Mouse (Mus musculus) thymus, postnatal 14 days (tissue): ENCODE data around the gene Krt7.

Experiments used
- DNase-seq: peaks from one replicate; pipeline ENCODE4 v3.0.0; 2021

Gene Krt7

GRCm38 (mm10) chr15:101410775-101411174 is at the start of gene Krt7:
Gene Krt7 (plus strand): TSS chr15:101411043.
- no peak for DNase-seq

DNA sequence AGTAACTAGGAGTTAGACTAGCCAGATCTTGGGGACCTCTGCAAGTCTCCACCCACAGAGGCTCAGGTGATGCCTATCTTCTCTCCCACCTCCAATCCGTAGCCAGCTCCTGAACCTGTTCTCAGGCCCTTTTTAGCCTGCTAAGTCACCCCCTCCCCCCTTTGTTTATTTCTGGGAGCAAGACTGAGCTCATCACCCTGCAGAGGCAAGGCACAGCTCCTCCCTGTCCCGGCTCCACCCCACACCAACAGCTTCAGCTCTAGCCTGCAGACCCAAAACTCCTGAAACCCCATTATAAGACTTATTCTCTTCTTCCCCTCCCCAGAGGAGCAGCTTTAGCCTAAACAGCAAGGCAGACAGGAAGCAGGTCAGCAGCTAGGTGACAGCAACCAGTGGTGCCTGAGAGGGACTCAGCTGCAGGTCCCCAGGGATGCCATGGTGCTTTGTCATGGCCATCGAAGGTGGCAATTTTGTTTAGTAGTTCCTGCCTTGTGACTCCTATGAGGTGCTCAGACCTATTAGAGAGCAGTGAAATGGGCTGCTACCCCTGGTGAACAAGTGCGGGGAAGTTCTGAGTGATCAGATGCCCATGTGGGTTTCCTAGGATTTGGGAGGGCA is 48.3 kb upstream of the Krt7 start:
- DNase-seq: no peak

DNA sequence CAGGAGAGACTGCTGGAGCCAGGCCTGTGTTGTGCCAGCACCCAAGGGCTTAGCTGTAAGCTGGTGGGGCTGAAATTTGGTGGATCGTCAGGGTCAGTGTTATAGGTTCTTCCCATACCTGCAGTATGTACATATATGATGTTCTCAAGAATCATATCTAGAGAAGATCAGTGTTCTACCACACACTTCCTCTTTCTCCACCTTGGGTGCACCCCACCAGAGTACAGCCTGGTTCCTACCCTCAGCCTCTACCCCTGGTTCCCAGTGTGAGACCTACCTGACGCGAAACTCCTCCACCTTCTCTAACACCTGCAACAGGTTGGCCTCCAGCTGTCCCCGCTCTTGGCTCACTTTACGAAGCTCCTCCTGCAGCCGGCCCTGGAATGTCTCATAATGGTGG is 46.9 kb upstream of the Krt7 start:
- DNase-seq: no peak

- DNase-seq: no peak
These were observed 46.4 kb upstream of the Krt7 start for GRCm38 (mm10) chr15:101364425-101364824.

DNA sequence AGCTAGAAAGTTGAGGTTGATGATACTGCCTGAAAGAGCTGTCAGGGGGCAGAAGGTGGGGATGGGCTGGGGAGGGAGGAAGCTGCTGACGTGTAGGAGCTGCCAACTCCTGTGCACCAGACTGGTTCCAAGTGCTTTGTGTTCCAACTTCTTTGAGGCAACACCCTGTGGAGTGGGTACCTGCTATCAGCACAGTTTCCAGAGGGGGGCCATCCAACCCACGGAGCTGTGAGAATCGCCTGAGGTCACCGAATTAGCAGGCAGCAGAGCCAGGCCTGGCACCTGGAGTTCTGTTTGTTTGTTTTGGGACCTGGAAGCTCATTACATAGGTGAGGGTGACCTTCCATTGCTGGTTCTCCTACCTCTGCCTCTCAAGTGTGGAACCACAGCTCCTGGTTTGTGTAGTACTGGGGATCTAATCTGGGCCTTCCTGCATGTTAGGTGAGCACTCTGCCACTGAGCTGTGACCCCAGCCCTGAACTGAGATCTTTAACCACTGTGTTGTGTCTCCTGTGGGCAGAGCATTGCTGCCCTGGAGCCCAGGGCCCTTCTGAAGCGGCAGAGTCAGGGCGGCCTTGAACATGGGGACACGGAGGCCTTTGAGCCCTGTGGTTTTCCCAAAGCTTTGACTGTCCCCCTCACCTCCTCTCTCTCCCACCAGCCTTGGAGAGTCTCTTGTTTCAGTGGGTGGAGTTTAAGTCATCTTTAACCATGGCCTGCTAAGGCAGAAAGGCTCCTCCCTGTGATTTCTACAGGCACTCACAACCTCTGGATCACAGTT is 45.8 kb upstream of the Krt7 start:
- DNase-seq: no peak

DNA sequence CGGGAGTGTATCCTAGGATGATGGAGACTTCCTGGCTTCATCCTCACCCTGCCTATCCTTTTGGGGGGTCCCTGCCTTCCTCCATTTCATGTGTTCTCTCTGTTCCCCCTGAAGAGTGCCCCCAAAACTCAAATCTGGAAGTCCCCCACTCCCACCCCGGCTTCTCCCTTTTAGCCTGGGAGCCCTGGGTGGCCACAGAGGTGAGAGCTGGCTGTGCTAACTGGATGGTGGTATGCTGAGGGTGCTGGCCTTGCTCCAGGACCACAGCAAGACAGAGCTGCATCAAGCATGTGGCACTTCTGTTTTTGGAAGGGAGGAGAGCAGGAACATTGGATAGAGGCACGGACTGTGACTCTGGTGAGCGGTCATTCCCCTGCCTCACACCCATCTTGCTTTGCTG is 45.1 kb upstream of the Krt7 start:
- DNase-seq: no peak

- no peak for DNase-seq
These were observed 44.4 kb upstream of the Krt7 start for GRCm38 (mm10) chr15:101366482-101366881.

GRCm38 (mm10) chr15:101366926-101367325 is 43.9 kb upstream of the Krt7 start:
- no peak for DNase-seq

- DNase-seq: no peak
These were observed 43.3 kb upstream of the Krt7 start for GRCm38 (mm10) chr15:101367497-101367896.

GRCm38 (mm10) chr15:101368015-101368414 is 42.8 kb upstream of the Krt7 start:
- no peak for DNase-seq

DNA sequence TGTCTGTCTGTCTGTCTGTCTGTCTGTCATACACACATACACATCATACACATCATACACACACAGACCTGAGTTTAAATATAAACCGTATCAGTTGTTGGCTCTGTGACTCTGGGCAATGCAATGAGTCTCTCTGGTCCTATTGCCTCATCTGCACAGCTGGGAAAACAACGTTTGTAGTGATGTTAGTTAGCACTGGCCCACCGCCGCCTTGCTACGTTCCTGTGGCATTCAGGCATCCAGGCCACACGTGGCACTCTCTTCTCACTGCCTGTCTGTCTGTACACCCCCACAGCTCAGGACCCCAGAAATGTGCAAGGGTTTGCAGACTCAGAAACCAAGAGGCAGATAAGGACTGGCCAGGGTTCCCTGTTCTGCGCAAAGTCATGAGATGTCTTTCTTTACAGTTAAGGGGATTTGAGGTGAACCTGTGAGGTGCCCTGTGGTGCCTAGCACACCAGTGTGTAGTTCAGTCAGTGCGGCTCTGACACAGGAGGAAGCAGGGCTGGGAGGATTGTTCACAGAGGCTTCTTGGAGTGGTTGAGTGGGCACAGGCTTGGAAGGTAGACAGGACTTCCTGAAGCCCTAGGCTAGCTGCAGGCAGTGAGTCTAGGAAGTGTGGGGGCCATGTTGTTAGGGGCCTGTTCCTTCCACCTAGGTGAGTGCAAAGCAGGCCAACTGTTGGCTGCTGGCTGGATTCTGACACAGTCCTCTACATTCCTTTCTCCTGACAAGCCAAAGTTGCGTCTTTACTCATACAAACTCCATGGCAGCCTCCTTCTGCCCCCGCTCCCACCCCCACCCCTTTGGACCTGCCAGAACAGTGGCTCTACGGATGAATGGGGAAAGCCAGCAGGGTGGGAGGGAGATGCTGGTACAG is 42.1 kb upstream of the Krt7 start:
- no peak for DNase-seq

- DNase-seq: no peak
These were observed 41.3 kb upstream of the Krt7 start for GRCm38 (mm10) chr15:101369382-101370100.

DNA sequence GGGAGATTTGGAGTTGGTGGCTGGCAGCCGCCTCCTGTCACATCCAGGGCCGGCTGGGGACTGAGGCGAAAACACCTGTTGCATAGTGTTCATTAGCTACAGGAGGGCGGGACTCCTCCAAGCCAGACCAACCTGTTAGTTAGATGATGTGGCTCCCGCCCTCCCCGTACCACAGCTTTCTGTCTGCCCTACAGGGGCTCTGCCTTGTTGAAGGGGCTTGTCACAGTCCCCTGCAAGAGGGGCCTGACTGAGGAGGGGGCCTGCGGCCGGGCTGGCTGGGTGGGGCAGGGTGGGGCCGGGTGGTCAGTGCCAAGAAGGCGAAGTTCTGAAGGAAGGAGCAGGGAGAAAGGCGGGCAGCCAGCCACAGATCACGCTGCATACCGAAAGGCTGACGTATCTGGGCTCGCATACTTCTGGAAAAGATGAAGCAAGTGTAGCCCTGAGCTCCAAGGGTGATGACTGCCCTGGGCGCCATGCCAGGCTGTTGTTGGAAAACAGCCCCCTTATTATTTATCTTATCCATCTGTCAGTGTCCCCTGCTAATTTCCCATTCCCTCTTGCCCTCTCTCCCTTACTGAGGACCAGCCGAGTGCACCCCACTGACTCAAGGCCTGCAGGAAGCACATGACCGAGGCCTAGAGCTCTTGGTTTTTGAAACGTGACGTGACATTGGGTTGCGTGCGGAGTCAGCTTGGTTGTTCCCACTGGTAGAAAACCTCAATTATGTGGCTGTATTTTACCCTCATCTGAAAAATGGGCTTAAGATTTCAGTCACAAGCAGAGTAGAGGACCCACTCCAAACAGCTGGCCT is 40.5 kb upstream of the Krt7 start, which contains the start of gene Krt80:
Gene Krt80, minus strand, starts transcription at position 62 of the 811 bp plus-strand sequence.
- no peak for DNase-seq

DNA sequence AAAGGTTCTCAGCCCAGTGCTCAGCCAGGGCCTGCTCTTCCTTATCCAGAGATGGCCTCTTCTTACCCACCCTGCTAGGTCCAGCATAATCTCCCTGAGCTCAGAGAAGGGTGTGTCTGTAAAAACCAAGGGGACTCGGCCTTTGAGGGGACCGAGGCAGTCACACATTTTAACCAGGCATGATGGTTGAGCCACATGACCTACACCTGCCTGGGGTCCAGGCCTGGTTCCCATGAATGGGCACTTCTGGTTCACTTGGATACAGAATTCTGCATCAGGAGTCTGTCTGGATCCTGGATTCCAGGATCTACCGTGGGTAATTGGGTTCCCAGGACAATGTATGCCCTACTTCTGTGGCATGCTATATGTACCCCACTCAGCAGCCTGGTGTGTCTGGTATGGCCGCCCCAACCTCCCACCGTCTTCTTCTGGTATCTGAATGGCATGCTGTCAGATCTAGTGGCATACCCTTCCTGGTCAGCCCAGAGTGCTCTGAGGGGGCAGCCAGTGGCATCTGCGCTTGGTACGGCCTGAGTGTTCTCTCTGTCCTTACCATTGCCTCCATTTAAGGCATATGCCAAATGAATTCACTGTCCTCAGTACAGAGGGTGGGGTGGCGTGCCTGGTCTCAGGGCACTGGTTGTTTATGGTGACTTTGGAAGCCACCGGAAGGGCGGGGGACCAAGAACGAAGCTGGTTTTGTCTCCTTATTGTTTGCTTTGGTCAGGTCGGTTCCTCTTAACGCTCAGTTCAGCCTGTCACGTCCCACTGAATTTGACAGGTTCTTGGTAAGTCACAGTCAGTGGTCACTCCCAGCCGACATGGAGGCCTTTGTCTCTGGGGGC is 39.5 kb upstream of the Krt7 start:
- DNase-seq: no peak

DNA sequence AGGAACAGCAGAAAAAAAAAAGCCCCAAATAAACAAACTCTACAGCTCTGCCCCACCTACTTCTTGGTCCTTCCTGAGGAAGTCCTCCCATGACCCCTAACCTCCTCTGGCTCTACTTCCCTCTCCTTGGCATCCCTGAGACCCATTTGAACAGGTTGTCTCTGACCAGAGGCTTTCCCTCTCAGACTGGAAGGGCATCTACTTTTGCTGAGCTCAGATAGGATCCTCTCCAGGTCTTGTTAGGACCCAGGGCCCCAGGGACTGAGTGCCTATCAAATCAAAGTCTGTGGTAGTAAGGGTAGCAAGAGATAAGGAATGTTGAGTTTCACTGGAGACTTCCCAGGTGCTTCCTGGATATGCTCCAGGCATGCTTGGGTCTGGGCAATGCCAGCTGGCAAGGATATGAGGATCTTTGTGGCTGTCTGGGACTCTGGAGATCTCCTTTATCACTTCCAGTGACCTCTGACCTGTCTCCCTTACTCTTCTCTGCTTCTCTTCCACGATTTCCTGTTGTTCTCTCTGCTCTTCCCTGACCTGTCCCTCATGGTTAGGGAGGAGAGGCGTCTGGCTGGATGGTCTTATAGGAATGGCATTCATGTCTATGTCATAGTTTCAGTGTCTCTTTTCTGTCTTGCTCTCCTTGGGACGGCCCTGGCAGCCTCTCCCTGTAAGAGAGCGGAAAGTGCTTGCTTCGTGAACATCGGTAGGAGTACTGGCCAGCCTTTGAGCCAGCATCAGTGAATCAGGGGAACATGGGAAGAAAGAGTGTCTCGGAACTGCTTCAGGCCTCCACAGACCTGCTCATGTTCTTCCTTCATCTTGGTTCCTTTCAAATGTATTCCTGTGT is 38.5 kb upstream of the Krt7 start:
- no peak for DNase-seq

- no peak for DNase-seq
These were observed 37.5 kb upstream of the Krt7 start for GRCm38 (mm10) chr15:101373286-101373898.

- DNase-seq: no peak
These were observed 36.0 kb upstream of the Krt7 start for GRCm38 (mm10) chr15:101374879-101375278.

- DNase-seq: no peak
These were observed 34.7 kb upstream of the Krt7 start for GRCm38 (mm10) chr15:101375956-101376775.

GRCm38 (mm10) chr15:101376776-101377061 is 34.1 kb upstream of the Krt7 start:
- no peak for DNase-seq
